ENCODE assay signal across 20 mouse cellular contexts in the genomic region with DNA sequence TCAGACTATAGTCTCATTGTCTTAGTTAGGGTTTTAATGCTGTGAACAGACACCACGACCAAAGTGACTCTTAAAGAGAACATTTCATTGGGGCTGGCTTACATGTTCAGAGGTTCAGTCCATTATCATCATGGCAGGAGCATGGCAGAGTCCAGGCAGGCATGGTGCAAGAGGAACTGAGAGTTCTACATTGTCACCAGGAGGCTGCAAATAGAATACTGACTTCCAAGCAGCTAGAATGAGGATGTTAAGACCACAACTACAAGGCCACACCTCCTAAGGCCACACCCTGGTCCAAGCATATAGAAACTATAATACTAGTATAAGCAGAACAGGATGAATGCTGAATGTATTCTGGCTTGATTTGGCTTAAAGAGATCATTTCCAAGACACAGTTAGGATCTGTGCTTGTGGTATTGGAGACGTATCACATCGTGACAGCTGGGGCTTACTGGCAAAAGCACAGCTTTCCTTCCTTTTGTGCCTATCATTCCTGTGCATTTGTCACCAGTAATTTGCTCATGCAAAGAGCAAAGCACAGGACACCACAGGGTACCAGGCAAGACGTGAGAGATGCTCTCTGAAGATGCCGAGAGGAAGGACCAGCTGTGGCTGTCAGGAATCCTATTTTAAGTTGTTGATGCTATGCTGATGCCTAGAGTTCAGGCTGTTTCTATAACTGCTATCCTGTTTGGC. TPM values are rescaled to one million over a fixed set of nuclear protein-coding genes. Genes with fewer than 3 reads are reported as not detected.
DNase-seq lines count a peak whose midpoint lies in the region; ATAC-seq and TF ChIP-seq lines count a peak whose summit lies in the region.
"Had no signal": no experiment of that assay in that cellular context is flagged by ENCODE, and none has a peak within 500 bp of the region (broad histone marks: within the 10 kb centered on the region; RNA-seq: fewer than 3 reads in every experiment).

No protein-coding gene starts in this region.

- peak; percentile 14 for DNase-seq in forebrain, embryonic 14.5 days (ENCODE audit: low spot score)
- peak; percentile 38 for DNase-seq in midbrain, postnatal 0 days (ENCODE audit: low spot score)
- DNase-seq in cerebellum, postnatal 10 days = peak; percentile 57 to 69
- DNase-seq in thymus, postnatal 14 days = no peak
- DNase-seq in kidney, postnatal 25 days = no peak
- DNase-seq: adrenal gland, postnatal 36 days; gastrocnemius, postnatal 25 days; heart, postnatal 10 days; lung, postnatal 14 days; thymus, adult 2 months had no signal

- H3K9me3 ChIP-seq in forebrain, embryonic 14.5 days (replicated peaks; ENCODE audit: control insufficient read depth, low read length) = no peaks in the 10 kb centered on the region
- H3K9me3 ChIP-seq in forebrain, embryonic 15.5 days = no peaks in the 10 kb centered on the region
- no peaks in the 10 kb centered on the region for H3K9me3 ChIP-seq in midbrain, postnatal 0 days (ENCODE audit: low read length)
- H3K9me3 ChIP-seq in midbrain, embryonic 13.5 days = no peaks in the 10 kb centered on the region
- H3K9me3 ChIP-seq: heart, embryonic 10.5 days; hindbrain, embryonic 12.5 days; limb, embryonic 13.5 days; liver, embryonic 15.5 days had no signal

- H3K9ac ChIP-seq in forebrain, embryonic 14.5 days (ENCODE audit: low read length) = no peak overlapping the region
- no peak overlapping the region for H3K9ac ChIP-seq in forebrain, embryonic 15.5 days (replicated peaks)
- no peak overlapping the region for H3K9ac ChIP-seq in midbrain, postnatal 0 days (replicated peaks; ENCODE audit: low read length, poor library complexity, severe bottlenecking)
- no peak overlapping the region for H3K9ac ChIP-seq in midbrain, embryonic 13.5 days (replicated peaks)
- H3K9ac ChIP-seq: hindbrain, embryonic 12.5 days; limb, embryonic 13.5 days; liver, embryonic 15.5 days had no signal

- WGBS in forebrain, embryonic 14.5 days = 65% methylated on average over 5 of the region's 5 CpGs
- WGBS in forebrain, embryonic 15.5 days = 50% methylated on average over 5 of the region's 5 CpGs
- 65% methylated on average over 5 of the region's 5 CpGs for WGBS in midbrain, postnatal 0 days
- 68% methylated on average over 5 of the region's 5 CpGs for WGBS in midbrain, embryonic 13.5 days

- H3K27me3 ChIP-seq in forebrain, embryonic 14.5 days (replicated peaks; ENCODE audit: control insufficient read depth, insufficient read depth, low read length) = no peaks in the 10 kb centered on the region
- no peaks in the 10 kb centered on the region for H3K27me3 ChIP-seq in forebrain, embryonic 15.5 days
- H3K27me3 ChIP-seq in midbrain, postnatal 0 days (ENCODE audit: insufficient read depth, low read length) = no peaks in the 10 kb centered on the region
- no peaks in the 10 kb centered on the region for H3K27me3 ChIP-seq in midbrain, embryonic 13.5 days
- H3K27me3 ChIP-seq: hindbrain, embryonic 12.5 days; limb, embryonic 13.5 days; liver, embryonic 15.5 days had no signal

- H3K4me3 ChIP-seq in forebrain, embryonic 14.5 days (ENCODE audit: low read depth, low read length) = no peak overlapping the region
- no peak overlapping the region for H3K4me3 ChIP-seq in forebrain, embryonic 15.5 days
- no peak overlapping the region for H3K4me3 ChIP-seq in midbrain, postnatal 0 days (ENCODE audit: low read depth, low read length)
- H3K4me3 ChIP-seq in midbrain, embryonic 13.5 days (replicated peaks) = no peak overlapping the region
- H3K4me3 ChIP-seq: erythroblast, embryonic 14.5 days; heart, embryonic 10.5 days; hindbrain, embryonic 12.5 days; layer of hippocampus, adult 2 months; limb, embryonic 13.5 days; liver, embryonic 15.5 days had no signal

- no peaks in the 10 kb centered on the region for H3K36me3 ChIP-seq in forebrain, embryonic 14.5 days (ENCODE audit: control insufficient read depth, insufficient read depth, low read length)
- H3K36me3 ChIP-seq in forebrain, embryonic 15.5 days = no peaks in the 10 kb centered on the region
- H3K36me3 ChIP-seq in midbrain, postnatal 0 days (ENCODE audit: insufficient read depth, low read length) = no peaks in the 10 kb centered on the region
- H3K36me3 ChIP-seq in midbrain, embryonic 13.5 days = no peaks in the 10 kb centered on the region
- H3K36me3 ChIP-seq: heart, embryonic 10.5 days; hindbrain, embryonic 12.5 days; limb, embryonic 13.5 days; liver, embryonic 15.5 days had no signal

- no peak overlapping the region for H3K27ac ChIP-seq in forebrain, embryonic 14.5 days (ENCODE audit: low read depth, low read length)
- no peak overlapping the region for H3K27ac ChIP-seq in forebrain, embryonic 15.5 days (replicated peaks)
- H3K27ac ChIP-seq in midbrain, postnatal 0 days (ENCODE audit: low read depth, low read length) = no peak overlapping the region
- H3K27ac ChIP-seq in midbrain, embryonic 13.5 days = no peak overlapping the region
- H3K27ac ChIP-seq: heart, embryonic 10.5 days; hindbrain, embryonic 12.5 days; layer of hippocampus, adult 2 months; limb, embryonic 13.5 days; liver, embryonic 15.5 days had no signal

- no peaks in the 10 kb centered on the region for H3K4me1 ChIP-seq in forebrain, embryonic 14.5 days (ENCODE audit: control insufficient read depth, insufficient read depth, low read length)
- H3K4me1 ChIP-seq in forebrain, embryonic 15.5 days = peaks cover 4% of the 10 kb centered on the region
- no peaks in the 10 kb centered on the region for H3K4me1 ChIP-seq in midbrain, postnatal 0 days (ENCODE audit: insufficient read depth, low read length)
- H3K4me1 ChIP-seq in midbrain, embryonic 13.5 days (replicated peaks) = no peaks in the 10 kb centered on the region; the same call in 1 of the 2 replicates
- H3K4me1 ChIP-seq: hindbrain, embryonic 12.5 days; limb, embryonic 13.5 days; liver, embryonic 15.5 days had no signal

- no peak for ATAC-seq in forebrain, embryonic 14.5 days
- no peak for ATAC-seq in forebrain, embryonic 15.5 days (replicated peaks)
- ATAC-seq in midbrain, postnatal 0 days (ENCODE audit: low FRiP score) = no peak
- no peak for ATAC-seq in midbrain, embryonic 13.5 days
- ATAC-seq in monocyte, adult 5-6 weeks (replicated peaks; ENCODE audit: insufficient number of reproducible peaks, low FRiP score, low TSS enrichment, poor library complexity, severe bottlenecking) = peak; percentile 95
- ATAC-seq: intestine, embryonic 16.5 days had no signal

- no peak for TF ChIP-seq CTCF in midbrain, postnatal 0 days (IDR thresholded peaks at IDR 0.05)

- H3K4me2 ChIP-seq in forebrain, embryonic 14.5 days (ENCODE audit: low read length) = no peak overlapping the region
- H3K4me2 ChIP-seq in forebrain, embryonic 15.5 days (replicated peaks) = no peak overlapping the region
- no peak overlapping the region for H3K4me2 ChIP-seq in midbrain, postnatal 0 days (ENCODE audit: low read depth, low read length, poor library complexity, severe bottlenecking)
- no peak overlapping the region for H3K4me2 ChIP-seq in midbrain, embryonic 13.5 days (replicated peaks)
- H3K4me2 ChIP-seq: hindbrain, embryonic 12.5 days; limb, embryonic 13.5 days; liver, embryonic 15.5 days had no signal

RNA-seq across cellular contexts. Expression of a gene that starts 21.2 kb away (rescaled TPM):
- 24.5 and 28.3 TPM in 2 replicates for polyA plus RNA-seq in forebrain, embryonic 14.5 days (2014; fragmentation: Nextera tagmentation; extraction: Ambion mirVana)
- polyA plus RNA-seq in forebrain, embryonic 15.5 days (2015; fragmentation: Nextera tagmentation; extraction: Ambion mirVana) = 27.7 and 29.5 TPM in 2 replicates
- total RNA-seq in midbrain, postnatal 0 days (2014; rRNA removed) = 29.2 and 41.6 TPM in 2 replicates
- polyA plus RNA-seq in midbrain, postnatal 0 days (2015; fragmentation: Nextera tagmentation; extraction: Ambion mirVana) = 34.2 and 38.2 TPM in 2 replicates
- 29.9 and 31.9 TPM in 2 replicates for polyA plus RNA-seq in midbrain, embryonic 13.5 days (2015; fragmentation: Nextera tagmentation; extraction: Ambion mirVana)
- 1.3 to 3.3 TPM in 2 of 3 replicates, not detected in the other for total RNA-seq in monocyte, adult 5-6 weeks (2017)

RNA-seq across cellular contexts. Expression of a gene that starts 28.6 kb away (rescaled TPM):
- polyA plus RNA-seq in forebrain, embryonic 14.5 days (2014; fragmentation: Nextera tagmentation; extraction: Ambion mirVana) = 39.5 and 58.9 TPM in 2 replicates
- polyA plus RNA-seq in forebrain, embryonic 15.5 days (2015; fragmentation: Nextera tagmentation; extraction: Ambion mirVana) = 51.7 and 52.1 TPM in 2 replicates
- total RNA-seq in midbrain, postnatal 0 days (2014; rRNA removed) = 56.6 and 62.6 TPM in 2 replicates
- 33.0 and 37.4 TPM in 2 replicates for polyA plus RNA-seq in midbrain, postnatal 0 days (2015; fragmentation: Nextera tagmentation; extraction: Ambion mirVana)
- polyA plus RNA-seq in midbrain, embryonic 13.5 days (2015; fragmentation: Nextera tagmentation; extraction: Ambion mirVana) = 51.8 and 53.9 TPM in 2 replicates
- 1.8 to 5.3 TPM (median 3.3 TPM) in 3 replicates for total RNA-seq in monocyte, adult 5-6 weeks (2017)
- total RNA-seq: gastrocnemius, postnatal 25 days had no signal
- polyA plus RNA-seq: erythroblast, embryonic 14.5 days had no signal

Comparison
In these comparisons a context has a peak if more than half of its experiments do, and no peak if none do; other contexts are left out.
1. DNase-seq: peak in forebrain, embryonic 14.5 days (single experiment), midbrain, postnatal 0 days (single experiment) and cerebellum, postnatal 10 days (2 of 2); none in thymus, postnatal 14 days (single experiment) and kidney, postnatal 25 days (0 of 2).